Mouse (Mus musculus): ENCODE data around the gene Olfr601. TPM values are rescaled to one million over a fixed set of nuclear protein-coding genes. Genes with fewer than 3 reads are reported as not detected.
"Not testable (repeated sequence)": the region's sequence is repeated elsewhere in the genome, so short reads cannot be mapped to it uniquely, and the experiment has no call there.

Gene Olfr601
- polyA plus RNA-seq, 1 experiment: not detected

- Histone ChIP-seq H3K36me3 (ENCODE audit: control insufficient read depth, insufficient read depth, low read length, poor library complexity, severe bottlenecking) (no peaks in the 10 kb centered on the region), H3K27ac (ENCODE audit: insufficient read depth, low read length) (no peak within 1 kb of the TSS), H3K27me3 (ENCODE audit: control insufficient read depth, insufficient read depth, low read length, poor library complexity, severe bottlenecking) (no peaks in the 10 kb centered on the region), H3K4me3 (ENCODE audit: low read depth, low read length) (no peak within 1 kb of the TSS), H3K4me1 (ENCODE audit: control insufficient read depth, insufficient read depth, low read length) (no peaks in the 10 kb centered on the region), H3K9ac (ENCODE audit: low read depth, poor library complexity, severe bottlenecking) (no peak within 1 kb of the TSS), H3K9me3 (replicated peaks; ENCODE audit: control insufficient read depth, insufficient read depth, low read length, poor library complexity, severe bottlenecking) (no peaks in the 10 kb centered on the region)
- TF ChIP-seq POLR2A (IDR thresholded peaks at IDR 0.05; ENCODE audit: insufficient read depth, low read length) (no peak), CTCF (IDR thresholded peaks at IDR 0.05; ENCODE audit: low read depth, low read length) (no peak), EP300 (IDR thresholded peaks at IDR 0.05; ENCODE audit: insufficient read depth, low read depth, low read length) (no peak)
Observed at GRCm38 (mm10) chr7:103335617-103336016, 26.8 kb downstream of the Olfr601 start, which contains the start of gene Olfr599. Gene Olfr599, plus strand, starts transcription at chr7:103335917.

DNA sequence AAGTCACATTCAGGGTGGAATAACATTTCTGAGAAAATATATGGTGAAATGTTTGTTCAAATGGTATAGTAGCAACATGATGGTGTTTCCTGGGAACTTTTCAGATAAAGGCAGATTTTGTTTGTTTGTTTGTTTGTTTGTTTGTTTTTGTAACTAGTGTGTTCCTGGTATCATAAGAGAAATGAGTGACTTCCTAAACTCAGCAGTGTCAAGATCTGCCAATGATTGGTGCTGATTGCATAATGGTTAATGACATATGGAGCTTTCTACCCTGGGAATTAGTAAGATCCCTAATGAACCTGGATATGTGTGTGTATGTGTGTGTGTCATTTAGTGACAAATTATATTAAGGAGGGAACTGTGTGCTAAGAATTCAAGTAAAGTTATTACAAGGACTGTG, 39.2 kb downstream of the Olfr601 start, which contains the start of gene Olfr598:
Gene Olfr598 (plus strand): TSS at position 301 of the 400 bp plus-strand sequence.
- Histone ChIP-seq H3K27ac (ENCODE audit: insufficient read depth, low read length) (no peak within 1 kb of the TSS), H3K9me3 (replicated peaks; ENCODE audit: control insufficient read depth, insufficient read depth, low read length, poor library complexity, severe bottlenecking) (no peaks in the 10 kb centered on the region), H3K36me3 (ENCODE audit: control insufficient read depth, insufficient read depth, low read length, poor library complexity, severe bottlenecking) (no peaks in the 10 kb centered on the region), H3K4me3 (ENCODE audit: low read depth, low read length) (no peak within 1 kb of the TSS), H3K4me1 (ENCODE audit: control insufficient read depth, insufficient read depth, low read length) (no peaks in the 10 kb centered on the region), H3K27me3 (ENCODE audit: control insufficient read depth, insufficient read depth, low read length, poor library complexity, severe bottlenecking) (no peaks in the 10 kb centered on the region), H3K9ac (ENCODE audit: low read depth, poor library complexity, severe bottlenecking) (no peak within 1 kb of the TSS)
- no peak for TF ChIP-seq POLR2A (IDR thresholded peaks at IDR 0.05; ENCODE audit: insufficient read depth, low read length)
- TF ChIP-seq CTCF (IDR thresholded peaks at IDR 0.05; ENCODE audit: low read depth, low read length): no peak
- TF ChIP-seq EP300 (IDR thresholded peaks at IDR 0.05; ENCODE audit: insufficient read depth, low read depth, low read length): no peak

DNA sequence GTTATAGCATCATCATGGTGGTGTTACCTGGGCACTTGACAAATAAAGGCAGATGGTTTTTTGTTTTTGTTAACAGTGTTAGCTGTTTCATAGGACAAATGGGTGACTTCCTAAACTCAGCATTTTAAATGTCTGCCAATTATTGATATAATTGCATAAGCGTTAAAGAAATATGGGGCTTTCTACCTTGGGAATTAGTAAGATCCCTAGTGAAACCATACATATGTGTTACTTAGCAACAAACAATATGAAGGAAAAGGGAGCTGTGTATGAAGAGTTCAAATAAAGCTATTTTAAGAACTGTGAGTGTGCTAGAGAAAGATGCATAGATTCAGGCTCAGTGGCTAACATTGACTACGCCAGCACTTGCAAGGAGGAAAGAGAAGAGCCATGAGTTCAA, 46.4 kb downstream of the Olfr601 start, which contains the start of gene Olfr597:
Gene Olfr597 (plus strand): TSS at position 301 of the 400 bp plus-strand sequence.
- H3K9ac ChIP-seq (ENCODE audit: low read depth, poor library complexity, severe bottlenecking); H3K9me3 ChIP-seq (replicated peaks; ENCODE audit: control insufficient read depth, insufficient read depth, low read length, poor library complexity, severe bottlenecking); H3K36me3 ChIP-seq (ENCODE audit: control insufficient read depth, insufficient read depth, low read length, poor library complexity, severe bottlenecking); H3K4me3 ChIP-seq (ENCODE audit: low read depth, low read length); H3K27ac ChIP-seq (ENCODE audit: insufficient read depth, low read length); H3K27me3 ChIP-seq (ENCODE audit: control insufficient read depth, insufficient read depth, low read length, poor library complexity, severe bottlenecking); H3K4me1 ChIP-seq (ENCODE audit: control insufficient read depth, insufficient read depth, low read length): not testable (repeated sequence)

Other genes with a start within 250 kb of the Olfr601 start
- not detected in 2 replicates for gene Olfr586, start 237.0 kb downstream of the Olfr601 start, polyA plus RNA-seq (2011; ENCODE audit: insufficient read depth, insufficient read length, low read depth, missing spikeins)
- not detected in 2 replicates for gene Olfr588-ps1, start 221.8 kb downstream of the Olfr601 start, polyA plus RNA-seq (2011; ENCODE audit: insufficient read depth, insufficient read length, low read depth, missing spikeins)
- not detected in 2 replicates for gene Olfr589, start 206.3 kb downstream of the Olfr601 start, polyA plus RNA-seq (2011; ENCODE audit: insufficient read depth, insufficient read length, low read depth, missing spikeins)
- not detected in 2 replicates for gene Olfr591, start 184.3 kb downstream of the Olfr601 start, polyA plus RNA-seq (2011; ENCODE audit: insufficient read depth, insufficient read length, low read depth, missing spikeins)
- gene Olfr592, start 177.9 kb downstream of the Olfr601 start, polyA plus RNA-seq (2011; ENCODE audit: insufficient read depth, insufficient read length, low read depth, missing spikeins): not detected in 2 replicates
- gene Olfr593, start 150.8 kb downstream of the Olfr601 start, polyA plus RNA-seq (2011; ENCODE audit: insufficient read depth, insufficient read length, low read depth, missing spikeins): not detected in 2 replicates
- gene Olfr594, start 145.7 kb downstream of the Olfr601 start, polyA plus RNA-seq (2011; ENCODE audit: insufficient read depth, insufficient read length, low read depth, missing spikeins): not detected in 2 replicates
- not detected in 2 replicates for gene Usp17ld, start 110.2 kb downstream of the Olfr601 start, polyA plus RNA-seq (2011; ENCODE audit: insufficient read depth, insufficient read length, low read depth, missing spikeins)
- gene Olfr596, start 57.0 kb downstream of the Olfr601 start, polyA plus RNA-seq (2011; ENCODE audit: insufficient read depth, insufficient read length, low read depth, missing spikeins): not detected in 2 replicates
- gene Olfr597, start 46.3 kb downstream of the Olfr601 start, polyA plus RNA-seq (2011; ENCODE audit: insufficient read depth, insufficient read length, low read depth, missing spikeins): not detected in 2 replicates
- not detected in 2 replicates for gene Olfr598, start 39.1 kb downstream of the Olfr601 start, polyA plus RNA-seq (2011; ENCODE audit: insufficient read depth, insufficient read length, low read depth, missing spikeins)
- not detected in 2 replicates for gene Olfr599, start 26.7 kb downstream of the Olfr601 start, polyA plus RNA-seq (2011; ENCODE audit: insufficient read depth, insufficient read length, low read depth, missing spikeins)
- gene Olfr600, start 13.0 kb downstream of the Olfr601 start, polyA plus RNA-seq (2011; ENCODE audit: insufficient read depth, insufficient read length, low read depth, missing spikeins): not detected in 2 replicates
- not detected in 2 replicates for gene Olfr603, start 23.5 kb upstream of the Olfr601 start, polyA plus RNA-seq (2011; ENCODE audit: insufficient read depth, insufficient read length, low read depth, missing spikeins)
- not detected in 2 replicates for gene Usp17lc, start 52.4 kb upstream of the Olfr601 start, polyA plus RNA-seq (2011; ENCODE audit: insufficient read depth, insufficient read length, low read depth, missing spikeins)
- gene Olfr605, start 82.8 kb upstream of the Olfr601 start, polyA plus RNA-seq (2011; ENCODE audit: insufficient read depth, insufficient read length, low read depth, missing spikeins): not detected in 2 replicates
- gene Olfr606, start 86.4 kb upstream of the Olfr601 start, polyA plus RNA-seq (2011; ENCODE audit: insufficient read depth, insufficient read length, low read depth, missing spikeins): not detected in 2 replicates
- gene Olfr607, start 101.5 kb upstream of the Olfr601 start, polyA plus RNA-seq (2011; ENCODE audit: insufficient read depth, insufficient read length, low read depth, missing spikeins): 0.13 TPM in 1 of 2 replicates, not detected in the other
- not detected in 2 replicates for gene Olfr608, start 107.2 kb upstream of the Olfr601 start, polyA plus RNA-seq (2011; ENCODE audit: insufficient read depth, insufficient read length, low read depth, missing spikeins)
- not detected in 2 replicates for gene Olfr609, start 135.4 kb upstream of the Olfr601 start, polyA plus RNA-seq (2011; ENCODE audit: insufficient read depth, insufficient read length, low read depth, missing spikeins)
- gene Olfr610, start 149.5 kb upstream of the Olfr601 start, polyA plus RNA-seq (2011; ENCODE audit: insufficient read depth, insufficient read length, low read depth, missing spikeins): not detected in 2 replicates
- gene Olfr611, start 158.2 kb upstream of the Olfr601 start, polyA plus RNA-seq (2011; ENCODE audit: insufficient read depth, insufficient read length, low read depth, missing spikeins): not detected in 2 replicates
- not detected in 2 replicates for gene Olfr612, start 180.1 kb upstream of the Olfr601 start, polyA plus RNA-seq (2011; ENCODE audit: insufficient read depth, insufficient read length, low read depth, missing spikeins)
- gene Olfr613, start 185.4 kb upstream of the Olfr601 start, polyA plus RNA-seq (2011; ENCODE audit: insufficient read depth, insufficient read length, low read depth, missing spikeins): not detected in 2 replicates
- gene Olfr615, start 193.4 kb upstream of the Olfr601 start, polyA plus RNA-seq (2011; ENCODE audit: insufficient read depth, insufficient read length, low read depth, missing spikeins): not detected in 2 replicates
- gene Olfr616, start 206.5 kb upstream of the Olfr601 start, polyA plus RNA-seq (2011; ENCODE audit: insufficient read depth, insufficient read length, low read depth, missing spikeins): not detected in 2 replicates
- gene Olfr617, start 210.4 kb upstream of the Olfr601 start, polyA plus RNA-seq (2011; ENCODE audit: insufficient read depth, insufficient read length, low read depth, missing spikeins): not detected in 2 replicates
- not detected in 2 replicates for gene Olfr618, start 227.4 kb upstream of the Olfr601 start, polyA plus RNA-seq (2011; ENCODE audit: insufficient read depth, insufficient read length, low read depth, missing spikeins)
- not detected in 2 replicates for gene Olfr619, start 237.9 kb upstream of the Olfr601 start, polyA plus RNA-seq (2011; ENCODE audit: insufficient read depth, insufficient read length, low read depth, missing spikeins)
- gene Olfr620, start 249.9 kb upstream of the Olfr601 start, polyA plus RNA-seq (2011; ENCODE audit: insufficient read depth, insufficient read length, low read depth, missing spikeins): not detected in 2 replicates

All from ES-Bruce4 (cell line).